Mouse (Mus musculus) heart, embryonic 10.5 days (tissue): ENCODE results near the gene Cry1. TPM values are rescaled to one million over a fixed set of nuclear protein-coding genes. Genes with fewer than 3 reads are reported as not detected.

Experiments
- polyA plus RNA-seq: library from polyadenylated mRNA; unstranded; fragments of >200 nt; fragmentation: Nextera tagmentation; extraction: Ambion mirVana; gene quantifications from 2 replicates; pipeline ENCODE4 v1.2.1, GENCODE M21; 2016

Gene Cry1
- polyA plus RNA-seq, 1 experiment from 2014 or later = 21.1 TPM

Other genes starting within 250 kb of the Cry1 start
- gene Fhl4, start 82.6 kb downstream of the Cry1 start, polyA plus RNA-seq = 1.1 and 1.4 TPM in 2 replicates
- gene Tmem263, start 82.4 kb downstream of the Cry1 start, polyA plus RNA-seq = 52.5 and 59.8 TPM in 2 replicates
- gene Mterf2, start 57.0 kb downstream of the Cry1 start, polyA plus RNA-seq = 15.0 and 17.0 TPM in 2 replicates
- gene Btbd11, start 201.8 kb upstream of the Cry1 start, polyA plus RNA-seq = 0.96 and 1.5 TPM in 2 replicates